Comparison of ENCODE assay signal across 21 mouse cellular contexts in the genomic region with DNA sequence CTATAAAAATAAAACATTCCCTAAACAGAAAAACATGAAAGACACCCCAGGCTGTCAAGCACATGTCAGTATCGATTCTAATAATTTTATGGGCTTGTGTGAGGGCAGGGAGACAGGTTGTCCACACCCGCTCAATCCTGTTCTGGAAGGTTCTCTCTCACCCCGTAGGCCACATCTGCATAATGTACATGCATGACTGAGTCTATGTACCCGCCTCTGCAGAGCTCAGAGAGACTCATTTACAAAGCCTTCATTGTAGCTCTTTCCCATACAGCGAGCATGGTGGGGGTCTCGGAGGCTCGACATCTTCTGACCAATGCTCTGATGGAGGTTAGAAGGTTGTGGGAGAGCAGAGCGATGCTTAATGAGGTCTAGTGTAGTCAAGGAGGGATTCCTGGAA.
DNase-seq lines count a peak whose midpoint lies in the region; ATAC-seq and TF ChIP-seq lines count a peak whose summit lies in the region.
"Had no signal": no experiment of that assay in that cellular context is flagged by ENCODE, and none has a peak within 500 bp of the region (broad histone marks: within the 10 kb centered on the region; RNA-seq: fewer than 3 reads in every experiment).

No protein-coding gene starts in this region.

- no peak for ATAC-seq in forebrain, postnatal 0 days
- ATAC-seq in kidney, embryonic 15.5 days (replicated peaks; ENCODE audit: low FRiP score) = peak; percentile 45
- ATAC-seq: CD4-positive, CD25-positive, alpha-beta regulatory T cell, adult 4 months; lung, postnatal 0 days had no signal

- 56% methylated on average over 8 of the region's 8 CpGs for WGBS in forebrain, embryonic 10.5 days
- 30% methylated on average over 8 of the region's 8 CpGs for WGBS in forebrain, postnatal 0 days
- 46% methylated on average over 8 of the region's 8 CpGs for WGBS in kidney, adult 2 months
- 62% methylated on average over 8 of the region's 8 CpGs for WGBS in kidney, embryonic 15.5 days

- no peaks in the 10 kb centered on the region for H3K9me3 ChIP-seq in forebrain, embryonic 10.5 days
- no peaks in the 10 kb centered on the region for H3K9me3 ChIP-seq in forebrain, postnatal 0 days (ENCODE audit: low read length)
- H3K9me3 ChIP-seq in kidney, embryonic 15.5 days (replicated peaks) = no peaks in the 10 kb centered on the region
- H3K9me3 ChIP-seq: embryonic facial prominence, embryonic 13.5 days; G1E; limb, embryonic 15.5 days; midbrain, embryonic 12.5 days had no signal

- no peaks in the 10 kb centered on the region for H3K27me3 ChIP-seq in forebrain, embryonic 10.5 days (ENCODE audit: poor library complexity, severe bottlenecking)
- no peaks in the 10 kb centered on the region for H3K27me3 ChIP-seq in forebrain, postnatal 0 days (ENCODE audit: insufficient read depth, low read length)
- H3K27me3 ChIP-seq in kidney, adult 2 months (replicated peaks; ENCODE audit: control insufficient read depth, insufficient read depth, low read length) = no peaks in the 10 kb centered on the region
- H3K27me3 ChIP-seq in kidney, embryonic 15.5 days = no peaks in the 10 kb centered on the region
- H3K27me3 ChIP-seq: embryonic facial prominence, embryonic 13.5 days; limb, embryonic 15.5 days; midbrain, embryonic 12.5 days had no signal

- H3K36me3 ChIP-seq in forebrain, embryonic 10.5 days (replicated peaks) = peaks cover 36% of the 10 kb centered on the region
- no peaks in the 10 kb centered on the region for H3K36me3 ChIP-seq in forebrain, postnatal 0 days (ENCODE audit: insufficient read depth)
- no peaks in the 10 kb centered on the region for H3K36me3 ChIP-seq in kidney, adult 2 months (ENCODE audit: control insufficient read depth, insufficient read depth, low read length)
- no peaks in the 10 kb centered on the region for H3K36me3 ChIP-seq in kidney, embryonic 15.5 days
- H3K36me3 ChIP-seq: embryonic facial prominence, embryonic 13.5 days; G1E had no signal

- H3K9ac ChIP-seq in forebrain, postnatal 0 days = no peak overlapping the region
- no peak overlapping the region for H3K9ac ChIP-seq in kidney, embryonic 15.5 days
- H3K9ac ChIP-seq: embryonic facial prominence, embryonic 13.5 days; limb, embryonic 15.5 days; midbrain, embryonic 12.5 days had no signal

- TF ChIP-seq CTCF in forebrain, postnatal 0 days (IDR thresholded peaks at IDR 0.05; ENCODE audit: low read depth) = no peak
- TF ChIP-seq CTCF in kidney, adult 2 months (conservative IDR thresholded peaks at IDR 0.05; ENCODE audit: insufficient read depth, insufficient read length, low read depth, low read length) = no peak

- no peak for DNase-seq in forebrain, embryonic 10.5 days (ENCODE audit: extremely low spot score, low spot score)
- DNase-seq in forebrain, postnatal 0 days = no peak
- DNase-seq in kidney, adult 2 months = peak; percentile 61
- DNase-seq in kidney, postnatal 10 days = no peak
- DNase-seq in retina, postnatal 1 day = peak; percentile 87
- no peak for DNase-seq in right cerebral cortex, postnatal 36 days (ENCODE audit: low spot score in 2 of 2)
- DNase-seq in left cerebral cortex, postnatal 36 days (ENCODE audit: low spot score in 2 of 2) = no peak
- DNase-seq: adrenal gland, postnatal 14 days; cerebellum, adult 11 months; cerebellum, postnatal 10 days; gastrocnemius, postnatal 36 days; heart, postnatal 10 days; right cerebral cortex, postnatal 14 days had no signal

- no peak for TF ChIP-seq POLR2A in kidney, adult 2 months (IDR thresholded peaks at IDR 0.05; ENCODE audit: low read depth, low read length)

- peaks cover 77% of the 10 kb centered on the region for H3K4me1 ChIP-seq in forebrain, embryonic 10.5 days
- H3K4me1 ChIP-seq in forebrain, postnatal 0 days (ENCODE audit: insufficient read depth) = 0 out of 2 replicates have a peak, but pooled peaks cover 5% of the 10 kb centered on the region
- H3K4me1 ChIP-seq in kidney, adult 2 months (ENCODE audit: control insufficient read depth, insufficient read depth, low read length) = peaks cover 17% of the 10 kb centered on the region; the same call in 1 of the 2 replicates
- peaks cover 77% of the 10 kb centered on the region for H3K4me1 ChIP-seq in kidney, embryonic 15.5 days

- H3K27ac ChIP-seq in forebrain, embryonic 10.5 days = peak overlapping the region; percentile 65; the same call in 1 of the 2 replicates
- H3K27ac ChIP-seq in forebrain, postnatal 0 days (ENCODE audit: low read depth, low read length) = no peak overlapping the region
- peak overlapping the region; percentile 96 for H3K27ac ChIP-seq in kidney, adult 2 months (ENCODE audit: insufficient read depth, low read depth, low read length)
- H3K27ac ChIP-seq in kidney, embryonic 15.5 days = peak overlapping the region; percentile 70; the same call in 1 of the 2 replicates
- H3K27ac ChIP-seq: embryonic facial prominence, embryonic 13.5 days; limb, embryonic 15.5 days; midbrain, embryonic 12.5 days had no signal

- intact Hi-C loops in left cerebral cortex, postnatal 36 days (cut with DNase I) = no loop called here

- no peak overlapping the region for H3K4me3 ChIP-seq in forebrain, embryonic 10.5 days
- H3K4me3 ChIP-seq in forebrain, postnatal 0 days (ENCODE audit: low read depth, low read length) = no peak overlapping the region
- H3K4me3 ChIP-seq in kidney, adult 2 months (ENCODE audit: insufficient read depth, low read depth, low read length) = no peak overlapping the region
- H3K4me3 ChIP-seq in kidney, embryonic 15.5 days (replicated peaks) = no peak overlapping the region
- H3K4me3 ChIP-seq: embryonic facial prominence, embryonic 13.5 days; limb, embryonic 15.5 days; midbrain, embryonic 12.5 days had no signal

- H3K4me2 ChIP-seq in forebrain, postnatal 0 days (ENCODE audit: low read depth) = no peak overlapping the region
- no peak overlapping the region for H3K4me2 ChIP-seq in kidney, embryonic 15.5 days
- H3K4me2 ChIP-seq: embryonic facial prominence, embryonic 13.5 days; heart, embryonic 11.5 days; limb, embryonic 15.5 days; midbrain, embryonic 12.5 days had no signal

Comparison
In these comparisons a context has a peak if more than half of its experiments do, and no peak if none do; other contexts are left out.
1. DNase-seq: peak in kidney, adult 2 months (single experiment) and retina, postnatal 1 day (single experiment); none in forebrain, embryonic 10.5 days (single experiment), forebrain, postnatal 0 days (single experiment), kidney, postnatal 10 days (single experiment), right cerebral cortex, postnatal 36 days (0 of 2) and left cerebral cortex, postnatal 36 days (0 of 2).